Mouse (Mus musculus) G1E-ER4 (cell line): ENCODE data around the gene Tmem202. TPM values are rescaled to one million over a fixed set of nuclear protein-coding genes. Genes with fewer than 3 reads are reported as not detected.

Experiments used
- GATA1 ChIP-seq: IDR thresholded peaks from one replicate; pipeline ENCODE4 v1.8.0; 2012; ENCODE audit warnings: low read length, inconsistent platforms
- polyA plus RNA-seq: library from polyadenylated mRNA; stranded (reverse); fragments of >175 nt; gene quantifications from 2 replicates; pipeline ENCODE4 v1.2.3, GENCODE M21; 2012

Tmem202 gene
- polyA plus RNA-seq, 1 experiment = not detected

- TF ChIP-seq GATA1 = no peak
Observed at GRCm38 (mm10) chr9:59548961-59549487, 9.4 kb upstream of the Tmem202 start.

- TF ChIP-seq GATA1 = no peak
Observed at GRCm38 (mm10) chr9:59547869-59548268, 8.2 kb upstream of the Tmem202 start.

- TF ChIP-seq GATA1 = no peak
Observed at GRCm38 (mm10) chr9:59544739-59545138, 5.1 kb upstream of the Tmem202 start.

- TF ChIP-seq GATA1 = no peak
Observed at GRCm38 (mm10) chr9:59542766-59543324, 3.2 kb upstream of the Tmem202 start.

- no peak for TF ChIP-seq GATA1
Observed at GRCm38 (mm10) chr9:59541617-59542016, 2.0 kb upstream of the Tmem202 start.

- no peak for TF ChIP-seq GATA1
Observed at GRCm38 (mm10) chr9:59537651-59538050, 2.0 kb downstream of the Tmem202 start.

- TF ChIP-seq GATA1 = no peak
Observed at GRCm38 (mm10) chr9:59533889-59534288, 5.8 kb downstream of the Tmem202 start.

GRCm38 (mm10) chr9:59533422-59533821, 6.2 kb downstream of the Tmem202 start:
- no peak for TF ChIP-seq GATA1

GRCm38 (mm10) chr9:59531645-59532044, 8.0 kb downstream of the Tmem202 start:
- TF ChIP-seq GATA1 = no peak

- TF ChIP-seq GATA1 = no peak
Observed at GRCm38 (mm10) chr9:59528274-59528673, 11.4 kb downstream of the Tmem202 start.

GRCm38 (mm10) chr9:59527580-59527979, 12.1 kb downstream of the Tmem202 start:
- no peak for TF ChIP-seq GATA1

GRCm38 (mm10) chr9:59526727-59527126, 12.9 kb downstream of the Tmem202 start:
- TF ChIP-seq GATA1 = no peak

- no peak for TF ChIP-seq GATA1
Observed at GRCm38 (mm10) chr9:59522906-59523305, 16.7 kb downstream of the Tmem202 start.

GRCm38 (mm10) chr9:59519396-59519795, 20.3 kb downstream of the Tmem202 start:
- no peak for TF ChIP-seq GATA1

- no peak for TF ChIP-seq GATA1
Observed at GRCm38 (mm10) chr9:59518976-59519375, 20.7 kb downstream of the Tmem202 start.

GRCm38 (mm10) chr9:59517127-59517526, 22.5 kb downstream of the Tmem202 start:
- no peak for TF ChIP-seq GATA1

GRCm38 (mm10) chr9:59515069-59515468, 24.6 kb downstream of the Tmem202 start:
- no peak for TF ChIP-seq GATA1

- TF ChIP-seq GATA1 = no peak
Observed at GRCm38 (mm10) chr9:59512381-59512780, 27.3 kb downstream of the Tmem202 start.
